Mouse (Mus musculus) C2C12 (cell line): Measurements from ENCODE around the gene Chrdl2. TPM values are rescaled to one million over a fixed set of nuclear protein-coding genes. Genes with fewer than 3 reads are reported as not detected.
"Not testable (repeated sequence)": the region's sequence is repeated elsewhere in the genome, so short reads cannot be mapped to it uniquely, and the experiment has no call there.

ENCODE experiments used
- H3K27me3 ChIP-seq: one replicate; pipeline ENCODE4 v1.6.1; 2011; ENCODE audit not compliant: control insufficient read depth, insufficient read depth, insufficient read length
- H3K36me3 ChIP-seq: one replicate; pipeline ENCODE4 v1.6.1; 2011; ENCODE audit not compliant: control insufficient read depth, insufficient read depth
- H3K4me3 ChIP-seq: one replicate; pipeline ENCODE4 v1.5.1; 2011; ENCODE audit warnings: mild to moderate bottlenecking, control low read depth; ENCODE audit not compliant: poor library complexity, insufficient read depth, severe bottlenecking
- H3K79me2 ChIP-seq: one replicate; pipeline ENCODE4 v1.6.1; 2011; ENCODE audit not compliant: control insufficient read depth, insufficient read depth
- H3K79me3 ChIP-seq: one replicate; pipeline ENCODE4 v1.6.1; 2011; ENCODE audit warnings: low read depth, control low read depth
- H3ac ChIP-seq: one replicate; pipeline ENCODE3; 2011; ENCODE audit warnings: low read depth; ENCODE audit not compliant: control insufficient read depth, insufficient read length
- CEBPB ChIP-seq: IDR thresholded peaks from one replicate; pipeline ENCODE4 v1.6.1; 2011; ENCODE audit warnings: low read depth, mild to moderate bottlenecking, control low read depth, moderate library complexity
- CTCF ChIP-seq: IDR thresholded peaks from one replicate; pipeline ENCODE4 v1.5.1; 2011; ENCODE audit not compliant: control insufficient read depth, insufficient read depth, insufficient read length
- FOSL1 ChIP-seq: IDR thresholded peaks from one replicate; pipeline ENCODE4 v1.8.0; 2011; ENCODE audit warnings: mild to moderate bottlenecking, low read length; ENCODE audit not compliant: poor library complexity, insufficient read depth, severe bottlenecking
- MAX ChIP-seq: IDR thresholded peaks from one replicate; pipeline ENCODE4 v1.6.1; 2011; ENCODE audit warnings: mild to moderate bottlenecking, control low read depth
- MYOD1 ChIP-seq: IDR thresholded peaks from one replicate; pipeline ENCODE4 v1.6.1; 2011; ENCODE audit warnings: low read depth; ENCODE audit not compliant: control insufficient read depth, insufficient read length
- MYOG ChIP-seq: IDR thresholded peaks from one replicate; pipeline ENCODE4 v1.6.1; 2011; ENCODE audit not compliant: control insufficient read depth, insufficient read length; ENCODE audit errors: extremely low read depth
- USF1 ChIP-seq: IDR thresholded peaks from one replicate; pipeline ENCODE4 v1.6.1; 2011; ENCODE audit warnings: low read depth, mild to moderate bottlenecking, control low read depth, moderate library complexity
- polyA plus RNA-seq: library from polyadenylated mRNA; unstranded; fragments of >200 nt; fragmentation: generic; extraction: Trizol; gene quantifications from one replicate; pipeline ENCODE4 v1.2.1, GENCODE M21; 2012; ENCODE audit warnings: missing spikeins

Chrdl2 gene
- polyA plus RNA-seq, 1 experiment, result not detected

- no peak overlapping the region for H3ac ChIP-seq
- no peak overlapping the region for H3K4me3 ChIP-seq
- TF ChIP-seq USF1 (no peak), MAX (no peak), MYOD1 (no peak), CEBPB (no peak), MYOG (no peak), FOSL1 (no peak), CTCF (no peak)
- H3K36me3 ChIP-seq, result no peaks in the 10 kb centered on the region
- H3K79me2 ChIP-seq, result no peaks in the 10 kb centered on the region
- H3K27me3 ChIP-seq, result peaks cover 37% of the 10 kb centered on the region
- H3K79me3 ChIP-seq, result no peaks in the 10 kb centered on the region
Measured at GRCm38 (mm10) chr7:100036495-100036894, 30.5 kb downstream of the Chrdl2 start.

GRCm38 (mm10) chr7:100042120-100042519 lies 36.1 kb downstream of the Chrdl2 start:
- Histone ChIP-seq H3K36me3 (no peaks in the 10 kb centered on the region), H3K4me3 (no peak overlapping the region), H3ac (no peak overlapping the region), H3K79me2 (no peaks in the 10 kb centered on the region), H3K27me3 (peaks cover 14% of the 10 kb centered on the region), H3K79me3 (no peaks in the 10 kb centered on the region)
- TF ChIP-seq CTCF (no peak), MYOG (no peak), FOSL1 (no peak), MYOD1 (no peak), USF1 (no peak)

GRCm38 (mm10) chr7:100043096-100043495 lies 37.1 kb downstream of the Chrdl2 start:
- TF ChIP-seq USF1 (no peak), MYOD1 (no peak), CTCF (no peak), FOSL1 (no peak)
- H3K4me3 ChIP-seq, result no peak overlapping the region

GRCm38 (mm10) chr7:100043605-100044031 lies 37.6 kb downstream of the Chrdl2 start:
- TF ChIP-seq CTCF, result no peak
- no peak for TF ChIP-seq CEBPB
- no peak for TF ChIP-seq MYOG
- TF ChIP-seq FOSL1, result no peak
- TF ChIP-seq MYOD1, result no peak
- TF ChIP-seq MAX, result no peak
- no peak for TF ChIP-seq USF1
- peaks cover 13% of the 10 kb centered on the region for H3K27me3 ChIP-seq
- H3ac ChIP-seq, result no peak overlapping the region
- H3K4me3 ChIP-seq, result no peak overlapping the region
- H3K36me3 ChIP-seq, result no peaks in the 10 kb centered on the region
- no peaks in the 10 kb centered on the region for H3K79me3 ChIP-seq
- H3K79me2 ChIP-seq, result no peaks in the 10 kb centered on the region

More at GRCm38 (mm10) chr7:100043096-100043495, 37.1 kb downstream of the Chrdl2 start:
- H3K79me2 ChIP-seq, result no peaks in the 10 kb centered on the region
- peaks cover 13% of the 10 kb centered on the region for H3K27me3 ChIP-seq
- no peak overlapping the region for H3ac ChIP-seq
- no peaks in the 10 kb centered on the region for H3K36me3 ChIP-seq
- no peaks in the 10 kb centered on the region for H3K79me3 ChIP-seq

GRCm38 (mm10) chr7:100046486-100046885 lies 40.5 kb downstream of the Chrdl2 start:
- no peaks in the 10 kb centered on the region for H3K79me2 ChIP-seq
- no peak for TF ChIP-seq MYOD1
- no peak for TF ChIP-seq CEBPB
- TF ChIP-seq FOSL1, result no peak
- no peak for TF ChIP-seq MAX
- TF ChIP-seq CTCF, result no peak
- no peak for TF ChIP-seq USF1
- TF ChIP-seq MYOG, result no peak
- H3K4me3 ChIP-seq, result no peak overlapping the region
- no peaks in the 10 kb centered on the region for H3K36me3 ChIP-seq
- no peak overlapping the region for H3ac ChIP-seq
- H3K27me3 ChIP-seq, result peaks cover 12% of the 10 kb centered on the region
- H3K79me3 ChIP-seq, result no peaks in the 10 kb centered on the region

- no peaks in the 10 kb centered on the region for H3K79me2 ChIP-seq
- no peaks in the 10 kb centered on the region for H3K27me3 ChIP-seq
- H3K36me3 ChIP-seq, result no peaks in the 10 kb centered on the region
- H3K4me3 ChIP-seq, result no peak overlapping the region
- TF ChIP-seq MYOD1 (no peak), MYOG (no peak), USF1 (no peak), CEBPB (no peak), MAX (no peak), CTCF (no peak), FOSL1 (no peak)
- H3ac ChIP-seq, result no peak overlapping the region
- no peaks in the 10 kb centered on the region for H3K79me3 ChIP-seq
Measured at GRCm38 (mm10) chr7:100051904-100052303, 45.9 kb downstream of the Chrdl2 start.

GRCm38 (mm10) chr7:100052991-100053390 lies 47.0 kb downstream of the Chrdl2 start:
- not testable (repeated sequence) for H3K4me3 ChIP-seq, H3ac ChIP-seq, H3K27me3 ChIP-seq, H3K36me3 ChIP-seq, H3K79me2 ChIP-seq, H3K79me3 ChIP-seq
